Mouse (Mus musculus) G1E (cell line): ENCODE measurements around the gene Oxsr1. TPM values are rescaled to one million over a fixed set of nuclear protein-coding genes. Genes with fewer than 3 reads are reported as not detected.

ENCODE experiments used
- ATAC-seq: 2 replicates; pipeline ENCODE4 v1.8.0; 2016; ENCODE audit warnings: mild to moderate bottlenecking; ENCODE audit not compliant: insufficient number of reproducible peaks, poor library complexity, low FRiP score, severe bottlenecking; ENCODE audit errors: extremely low read depth
- DNase-seq: peaks from one replicate; pipeline ENCODE4 v3.0.0; 2012; ENCODE audit warnings: low spot score
- H3K27me3 ChIP-seq: 2 replicates; pipeline ENCODE4 v1.6.1; 2012; ENCODE audit warnings: mild to moderate bottlenecking, low read length, inconsistent platforms; ENCODE audit not compliant: insufficient read depth
- H3K36me3 ChIP-seq: replicated peaks from 2 replicates; pipeline ENCODE3; 2012; ENCODE audit warnings: mild to moderate bottlenecking, inconsistent platforms
- H3K4me1 ChIP-seq: 2 replicates; pipeline ENCODE4 v1.6.1; 2012; ENCODE audit warnings: low read depth, low read length, inconsistent platforms, mixed read lengths; ENCODE audit not compliant: insufficient read depth
- H3K4me3 ChIP-seq: 2 replicates; pipeline ENCODE4 v1.5.1; 2012; ENCODE audit warnings: low read depth, mild to moderate bottlenecking, inconsistent platforms, low read length, moderate library complexity, mixed read lengths
- H3K9me3 ChIP-seq: replicated peaks from 2 replicates; pipeline ENCODE4 v1.6.1; 2012; ENCODE audit warnings: inconsistent platforms
- CTCF ChIP-seq: IDR thresholded peaks from 2 replicates; pipeline ENCODE4 v1.5.1; 2012; ENCODE audit warnings: low read depth, low read length, inconsistent platforms, mixed read lengths
- GATA1 ChIP-seq: IDR thresholded peaks from 2 replicates; pipeline ENCODE4 v1.6.1; 2012; ENCODE audit warnings: borderline replicate concordance, low read length, inconsistent platforms, mixed read lengths
- GATA2 ChIP-seq: IDR thresholded peaks from 2 replicates; pipeline ENCODE4 v1.6.1; 2012; ENCODE audit warnings: low read depth, low read length, inconsistent platforms, borderline replicate concordance
- POLR2AphosphoS5 ChIP-seq: IDR thresholded peaks from 2 replicates; pipeline ENCODE4 v1.6.1; 2012; ENCODE audit warnings: low read depth, low read length, inconsistent platforms; ENCODE audit not compliant: insufficient replicate concordance
- TAL1 ChIP-seq: conservative IDR thresholded peaks from 2 replicates; pipeline ENCODE4 v1.6.1; 2012; ENCODE audit warnings: low read depth, low read length, inconsistent platforms, mixed read lengths
- polyA plus RNA-seq: library from polyadenylated mRNA; stranded (reverse); fragments of >175 nt; gene quantifications from 2 replicates; pipeline ENCODE4 v1.2.3, GENCODE M21; 2012
- total RNA-seq, 2 experiments: library from RNA; stranded (forward) in 1 of 2; stranded (reverse) in 1 of 2; fragments of 200-1000 nt in 1 of 2; fragments of >200 nt in 1 of 2; fragmentation: Nextera tagmentation in 1 of 2; gene quantifications; 2 replicates each; pipeline ENCODE4 v1.2.3; 2014 to 2017

Gene Oxsr1
- total and polyA plus RNA-seq, 3 experiments, result 14.7 to 59.7 (median 56.3) TPM

- Histone ChIP-seq H3K4me3 (no peak overlapping the region), H3K36me3 (peaks cover 47% of the 10 kb centered on the region), H3K27me3 (no peaks in the 10 kb centered on the region), H3K4me1 (peaks cover 2% of the 10 kb centered on the region), H3K9me3 (no peaks in the 10 kb centered on the region)
- TF ChIP-seq CTCF, result no peak
- no peak for TF ChIP-seq GATA2
- ATAC-seq (no peak), DNase-seq (no peak)
Observed at GRCm38 (mm10) chr9:119350947-119351705, 28.9 kb upstream of the Oxsr1 start.

- no peak for ATAC-seq
- DNase-seq, result no peak
- no peaks in the 10 kb centered on the region for H3K9me3 ChIP-seq
- H3K4me1 ChIP-seq, result no peaks in the 10 kb centered on the region
- H3K4me3 ChIP-seq, result no peak overlapping the region
- no peak for TF ChIP-seq GATA1
- no peak for TF ChIP-seq TAL1
- no peak for TF ChIP-seq CTCF
- TF ChIP-seq GATA2, result no peak
- peaks cover 53% of the 10 kb centered on the region for H3K36me3 ChIP-seq
- H3K27me3 ChIP-seq, result no peaks in the 10 kb centered on the region
Observed at GRCm38 (mm10) chr9:119350531-119350930, 28.3 kb upstream of the Oxsr1 start.

GRCm38 (mm10) chr9:119346376-119346775 lies 24.1 kb upstream of the Oxsr1 start:
- TF ChIP-seq CTCF, result no peak
- DNase-seq (no peak), ATAC-seq (no peak)
- peaks cover 81% of the 10 kb centered on the region for H3K36me3 ChIP-seq
- no peaks in the 10 kb centered on the region for H3K9me3 ChIP-seq
- no peaks in the 10 kb centered on the region for H3K27me3 ChIP-seq
- H3K4me3 ChIP-seq, result no peak overlapping the region
- H3K4me1 ChIP-seq, result peaks cover 20% of the 10 kb centered on the region

- Histone ChIP-seq H3K4me1 (peaks cover 49% of the 10 kb centered on the region), H3K36me3 (peaks cover 63% of the 10 kb centered on the region), H3K27me3 (no peaks in the 10 kb centered on the region), H3K4me3 (no peak overlapping the region), H3K9me3 (no peaks in the 10 kb centered on the region)
- TF ChIP-seq GATA1 (no peak), CTCF (no peak), TAL1 (no peak), GATA2 (no peak), POLR2AphosphoS5 (no peak)
- DNase-seq (no peak), ATAC-seq (no peak)
Observed at GRCm38 (mm10) chr9:119342728-119343127, 20.5 kb upstream of the Oxsr1 start.

GRCm38 (mm10) chr9:119340909-119341816 lies 18.9 kb upstream of the Oxsr1 start, which contains the start of gene Myd88:
Gene Myd88, minus strand, starts transcription at chr9:119341411.
- TF ChIP-seq GATA1 (no peak), GATA2 (no peak), CTCF (no peak), TAL1 (no peak), POLR2AphosphoS5 (no peak)
- Histone ChIP-seq H3K36me3 (peaks cover 64% of the 10 kb centered on the region), H3K4me3 (peak within 1 kb of the TSS; percentile 82), H3K9me3 (no peaks in the 10 kb centered on the region), H3K27me3 (no peaks in the 10 kb centered on the region), H3K4me1 (peaks cover 57% of the 10 kb centered on the region)
- ATAC-seq, result peak; percentile 95
- peak; percentile 99 for DNase-seq

GRCm38 (mm10) chr9:119340212-119340580 lies 18.0 kb upstream of the Oxsr1 start:
- no peak for ATAC-seq
- no peak for TF ChIP-seq TAL1
- TF ChIP-seq CTCF, result no peak
- no peak for TF ChIP-seq GATA2
- no peak for TF ChIP-seq GATA1
- no peak for TF ChIP-seq POLR2AphosphoS5

More at GRCm38 (mm10) chr9:119340212-119340580, 18.0 kb upstream of the Oxsr1 start:
- H3K27me3 ChIP-seq, result no peaks in the 10 kb centered on the region
- peaks cover 57% of the 10 kb centered on the region for H3K4me1 ChIP-seq
- peak overlapping the region; percentile 82 for H3K4me3 ChIP-seq
- no peak for DNase-seq
- no peaks in the 10 kb centered on the region for H3K9me3 ChIP-seq
- H3K36me3 ChIP-seq, result peaks cover 63% of the 10 kb centered on the region
